Mouse (Mus musculus) neural tube, embryonic 12.5 days (tissue): ENCODE data around the gene Hmx1. TPM values are rescaled to one million over a fixed set of nuclear protein-coding genes. Genes with fewer than 3 reads are reported as not detected.

Source experiments
- ATAC-seq: fragments of 200-750 bp; cut with Nextera tagmentation; 2 replicates; pipeline ENCODE4 v1.8.0; 2017; ENCODE audit warnings: low read depth, mild to moderate bottlenecking, moderate TSS enrichment, moderate library complexity; ENCODE audit not compliant: low FRiP score
- H3K27ac ChIP-seq: fragments of 300-500 bp; sonication (generic); 2 replicates; pipeline ENCODE4 v1.5.1; 2016
- H3K27me3 ChIP-seq: fragments of 300-500 bp; sonication (generic); replicated peaks from 2 replicates; pipeline ENCODE4 v1.6.1; 2016; ENCODE audit warnings: mild to moderate bottlenecking
- H3K36me3 ChIP-seq: fragments of 300-500 bp; sonication (generic); 2 replicates; pipeline ENCODE4 v1.6.1; 2016; ENCODE audit warnings: mild to moderate bottlenecking
- H3K4me1 ChIP-seq: fragments of 300-500 bp; sonication (generic); 2 replicates; pipeline ENCODE4 v1.6.1; 2016
- H3K4me2 ChIP-seq: fragments of 300-500 bp; sonication (generic); replicated peaks from 2 replicates; pipeline ENCODE4 v1.6.1; 2016; ENCODE audit warnings: mild to moderate bottlenecking
- H3K4me3 ChIP-seq: fragments of 300-500 bp; sonication (generic); 2 replicates; pipeline ENCODE4 v1.5.1; 2016
- H3K9ac ChIP-seq: fragments of 300-500 bp; sonication (generic); 2 replicates; pipeline ENCODE4 v1.6.1; 2016; ENCODE audit warnings: mild to moderate bottlenecking
- H3K9me3 ChIP-seq: fragments of 300-500 bp; sonication (generic); 2 replicates; pipeline ENCODE4 v1.6.1; 2016; ENCODE audit warnings: mild to moderate bottlenecking
- WGBS: fragments of 180-500 bp; shearing (Covaris S2); methylation state at CpG from one replicate; pipeline ENCODE4 v1.1.7; 2016; 5-methylcytosine and 5-hydroxymethylcytosine counted together
- polyA plus RNA-seq: library from polyadenylated mRNA; unstranded; fragments of >200 nt; fragmentation: Nextera tagmentation; extraction: Ambion mirVana; gene quantifications from 2 replicates; pipeline ENCODE4 v1.2.1, GENCODE M21; 2016

The Hmx1 gene
- polyA plus RNA-seq, 1 experiment from 2014 or later: 18.2 TPM

DNA sequence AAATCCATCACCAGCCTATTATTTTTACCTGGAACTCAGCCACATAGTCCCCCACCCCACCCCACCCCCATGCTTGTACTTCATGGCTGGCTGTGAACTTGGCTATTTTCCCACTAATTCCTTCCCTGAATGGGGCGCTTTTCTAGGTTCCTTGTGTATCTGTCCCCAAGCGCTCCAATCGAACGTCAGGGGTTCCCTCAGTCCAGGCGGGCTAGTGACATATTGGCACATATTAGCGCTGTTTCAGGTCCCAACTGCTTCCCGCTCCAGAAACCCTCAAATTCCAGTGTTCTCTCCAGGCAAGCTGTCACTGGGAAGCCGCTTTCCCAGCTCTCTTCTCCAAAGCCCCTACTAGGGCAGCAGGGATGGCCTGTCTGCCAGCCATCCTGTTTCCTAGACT, 12.3 kb downstream of the Hmx1 start:
- no peak overlapping the region for H3K4me3 ChIP-seq
- H3K9ac ChIP-seq: no peak overlapping the region
- 1% methylated on average over 8 of the region's 8 CpGs for WGBS
- H3K27ac ChIP-seq: no peak overlapping the region
- H3K4me1 ChIP-seq: peaks cover 10% of the 10 kb centered on the region
- H3K9me3 ChIP-seq: no peaks in the 10 kb centered on the region
- peaks cover 97% of the 10 kb centered on the region for H3K27me3 ChIP-seq
- H3K36me3 ChIP-seq: no peaks in the 10 kb centered on the region
- no peak for ATAC-seq
- no peak overlapping the region for H3K4me2 ChIP-seq

GRCm38 (mm10) chr5:35407411-35407930, 18.6 kb downstream of the Hmx1 start:
- Histone ChIP-seq H3K4me2 (no peak overlapping the region), H3K27ac (no peak overlapping the region), H3K9ac (no peak overlapping the region), H3K4me3 (no peak overlapping the region), H3K9me3 (no peaks in the 10 kb centered on the region), H3K4me1 (no peaks in the 10 kb centered on the region), H3K27me3 (peaks cover 57% of the 10 kb centered on the region), H3K36me3 (no peaks in the 10 kb centered on the region)
- ATAC-seq: no peak
- WGBS: 64% methylated on average over 9 of the region's 9 CpGs

- ATAC-seq: no peak
- H3K4me1 ChIP-seq: no peaks in the 10 kb centered on the region
- peaks cover 43% of the 10 kb centered on the region for H3K27me3 ChIP-seq
- no peaks in the 10 kb centered on the region for H3K9me3 ChIP-seq
- no peak overlapping the region for H3K4me3 ChIP-seq
- 62% methylated on average over 10 of the region's 10 CpGs for WGBS
- no peak overlapping the region for H3K4me2 ChIP-seq
- no peak overlapping the region for H3K27ac ChIP-seq
- no peaks in the 10 kb centered on the region for H3K36me3 ChIP-seq
- H3K9ac ChIP-seq: no peak overlapping the region
Observed at GRCm38 (mm10) chr5:35411028-35411427, 22.1 kb downstream of the Hmx1 start.

GRCm38 (mm10) chr5:35412833-35413232, 23.9 kb downstream of the Hmx1 start:
- Histone ChIP-seq H3K9me3 (no peaks in the 10 kb centered on the region), H3K4me2 (no peak overlapping the region), H3K27ac (no peak overlapping the region), H3K9ac (no peak overlapping the region), H3K36me3 (no peaks in the 10 kb centered on the region), H3K4me3 (no peak overlapping the region), H3K27me3 (peaks cover 36% of the 10 kb centered on the region), H3K4me1 (no peaks in the 10 kb centered on the region)
- 51% methylated on average over 12 of the region's 12 CpGs for WGBS
- ATAC-seq: no peak

DNA sequence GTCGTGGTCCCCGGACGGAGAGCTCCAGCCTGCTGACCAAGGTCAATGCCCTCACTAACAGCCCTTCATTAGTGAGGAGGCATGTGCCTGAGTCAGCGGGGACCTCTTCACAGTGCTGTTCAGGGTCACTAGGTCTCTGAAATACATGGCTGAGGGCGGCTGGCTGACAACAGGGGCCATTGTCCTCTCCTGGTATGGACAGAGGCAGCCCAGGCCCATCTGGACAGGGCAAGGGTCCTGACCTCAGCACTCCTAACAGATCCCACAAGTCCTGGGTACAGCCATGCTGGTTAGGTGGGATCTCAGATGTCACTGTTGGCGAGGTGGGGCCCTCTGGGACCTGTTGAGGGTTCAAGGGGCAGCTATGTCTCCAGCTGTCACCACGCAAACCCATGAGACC, 28.8 kb downstream of the Hmx1 start:
- Histone ChIP-seq H3K4me3 (no peak overlapping the region), H3K4me1 (no peaks in the 10 kb centered on the region), H3K36me3 (no peaks in the 10 kb centered on the region), H3K27ac (no peak overlapping the region), H3K9me3 (no peaks in the 10 kb centered on the region), H3K27me3 (peaks cover 35% of the 10 kb centered on the region), H3K4me2 (no peak overlapping the region), H3K9ac (no peak overlapping the region)
- ATAC-seq: no peak
- 28% methylated on average over 7 of the region's 7 CpGs for WGBS

GRCm38 (mm10) chr5:35421622-35422021, 32.7 kb downstream of the Hmx1 start:
- H3K36me3 ChIP-seq: no peaks in the 10 kb centered on the region
- H3K4me1 ChIP-seq: peaks cover 9% of the 10 kb centered on the region; the same call in 1 of the 2 replicates
- no peak overlapping the region for H3K4me2 ChIP-seq
- no peak for ATAC-seq
- no peaks in the 10 kb centered on the region for H3K9me3 ChIP-seq
- H3K9ac ChIP-seq: no peak overlapping the region
- peaks cover 16% of the 10 kb centered on the region; the same call in 1 of the 2 replicates for H3K27me3 ChIP-seq
- H3K27ac ChIP-seq: no peak overlapping the region
- WGBS: 77% methylated on average over 4 of the region's 4 CpGs
- no peak overlapping the region for H3K4me3 ChIP-seq

DNA sequence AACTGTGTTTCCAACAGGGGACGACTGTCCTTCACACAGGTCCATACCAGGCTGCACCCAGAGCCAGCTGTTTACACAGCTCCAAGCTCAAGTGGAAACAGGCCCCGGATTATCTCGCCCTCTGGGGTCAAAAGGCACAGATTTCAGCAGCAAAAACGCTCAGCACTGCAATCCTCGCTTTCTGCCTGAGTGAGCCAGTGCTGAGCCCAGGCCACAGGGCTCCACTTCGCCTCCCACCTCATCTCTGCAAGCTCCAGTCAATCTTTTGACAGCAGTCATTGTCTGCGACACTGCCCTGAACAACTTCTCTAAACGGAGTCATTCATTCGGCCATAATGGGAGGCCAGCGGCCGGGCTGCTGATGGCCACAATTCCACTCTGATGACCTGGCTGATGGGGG, 36.3 kb downstream of the Hmx1 start:
- H3K4me3 ChIP-seq: no peak overlapping the region
- H3K27ac ChIP-seq: no peak overlapping the region
- H3K27me3 ChIP-seq: 0 out of 2 replicates have a peak, but pooled peaks cover 8% of the 10 kb centered on the region
- H3K4me1 ChIP-seq: peaks cover 9% of the 10 kb centered on the region; the same call in 1 of the 2 replicates
- H3K9me3 ChIP-seq: no peaks in the 10 kb centered on the region
- H3K36me3 ChIP-seq: no peaks in the 10 kb centered on the region
- WGBS: 5% methylated on average over 11 of the region's 11 CpGs
- ATAC-seq: no peak
- no peak overlapping the region for H3K4me2 ChIP-seq
- no peak overlapping the region for H3K9ac ChIP-seq

DNA sequence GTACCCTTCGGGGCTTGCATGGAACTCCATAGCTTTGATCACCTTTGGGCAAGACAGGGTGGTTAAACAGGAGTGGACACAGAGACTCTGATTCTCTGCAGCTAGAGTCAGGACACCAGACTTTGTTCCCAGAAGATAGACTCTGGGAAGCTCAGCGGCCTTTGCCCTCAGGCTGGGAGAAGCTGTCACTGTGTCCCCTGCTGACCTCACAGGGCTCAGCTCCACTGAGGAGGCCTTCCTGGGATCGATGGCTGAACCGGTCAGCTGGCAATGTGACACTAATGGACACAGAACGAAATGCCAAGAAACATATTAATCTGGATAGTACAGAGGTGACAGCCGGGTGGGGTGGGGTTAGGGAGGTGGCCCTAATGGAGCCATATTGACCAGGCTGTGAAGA, 39.0 kb downstream of the Hmx1 start:
- no peak for ATAC-seq
- Histone ChIP-seq H3K36me3 (no peaks in the 10 kb centered on the region), H3K9me3 (no peaks in the 10 kb centered on the region), H3K4me3 (no peak overlapping the region), H3K4me1 (peaks cover 15% of the 10 kb centered on the region; the same call in 1 of the 2 replicates), H3K9ac (no peak overlapping the region), H3K27ac (no peak overlapping the region), H3K27me3 (peaks cover 14% of the 10 kb centered on the region; the same call in 1 of the 2 replicates), H3K4me2 (no peak overlapping the region)
- 75% methylated on average over 6 of the region's 6 CpGs for WGBS

GRCm38 (mm10) chr5:35428421-35428820, 39.5 kb downstream of the Hmx1 start:
- ATAC-seq: no peak
- Histone ChIP-seq H3K27me3 (peaks cover 14% of the 10 kb centered on the region; the same call in 1 of the 2 replicates), H3K4me2 (no peak overlapping the region), H3K4me1 (peaks cover 15% of the 10 kb centered on the region; the same call in 1 of the 2 replicates), H3K27ac (no peak overlapping the region), H3K9ac (no peak overlapping the region), H3K9me3 (no peaks in the 10 kb centered on the region), H3K36me3 (no peaks in the 10 kb centered on the region), H3K4me3 (no peak overlapping the region)
- WGBS: 87% methylated on average over 6 of the region's 6 CpGs

DNA sequence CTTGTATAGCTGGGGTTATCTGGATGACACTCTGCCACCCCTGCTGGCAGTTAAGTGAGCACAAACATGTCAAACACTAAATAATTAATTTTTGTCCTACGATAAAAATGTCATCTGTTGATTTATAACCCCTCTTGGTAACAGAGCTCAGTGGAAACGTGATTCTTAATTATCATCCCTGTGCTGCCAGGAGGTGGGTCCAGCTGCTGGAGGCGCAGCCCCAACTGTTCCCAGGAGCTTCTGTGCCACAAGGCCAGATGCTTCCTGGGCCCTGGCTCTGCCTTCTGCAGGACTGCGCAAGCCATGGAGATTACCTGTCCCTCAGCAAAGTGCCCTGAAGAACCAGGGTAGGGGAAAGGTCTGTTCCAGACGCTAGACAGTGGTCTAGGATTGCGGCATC, 43.2 kb downstream of the Hmx1 start:
- Histone ChIP-seq H3K27me3 (peaks cover 14% of the 10 kb centered on the region; the same call in 1 of the 2 replicates), H3K27ac (no peak overlapping the region), H3K9ac (no peak overlapping the region), H3K4me3 (no peak overlapping the region), H3K36me3 (no peaks in the 10 kb centered on the region), H3K4me2 (no peak overlapping the region), H3K4me1 (peaks cover 5% of the 10 kb centered on the region; the same call in 1 of the 2 replicates), H3K9me3 (no peaks in the 10 kb centered on the region)
- 60% methylated on average over 6 of the region's 6 CpGs for WGBS
- peak; percentile 66; the same call in 1 of the 2 replicates for ATAC-seq

- Histone ChIP-seq H3K9ac (no peak overlapping the region), H3K4me3 (no peak overlapping the region), H3K27me3 (peaks cover 9% of the 10 kb centered on the region; the same call in 1 of the 2 replicates), H3K36me3 (no peaks in the 10 kb centered on the region), H3K4me2 (no peak overlapping the region), H3K9me3 (0 out of 2 replicates have a peak, but pooled peaks cover 5% of the 10 kb centered on the region), H3K27ac (no peak overlapping the region), H3K4me1 (peaks cover 5% of the 10 kb centered on the region; the same call in 1 of the 2 replicates)
- whole genome bisulfite sequencing: 41% methylated on average over 5 of the region's 5 CpGs
- no peak for ATAC-seq
Observed at GRCm38 (mm10) chr5:35434038-35434437, 45.1 kb downstream of the Hmx1 start.

- WGBS: 58% methylated on average over 6 of the region's 6 CpGs
- Histone ChIP-seq H3K27ac (no peak overlapping the region), H3K36me3 (no peaks in the 10 kb centered on the region), H3K9me3 (0 out of 2 replicates have a peak, but pooled peaks cover 5% of the 10 kb centered on the region), H3K27me3 (peaks cover 9% of the 10 kb centered on the region; the same call in 1 of the 2 replicates), H3K4me2 (no peak overlapping the region), H3K4me3 (no peak overlapping the region), H3K4me1 (peaks cover 5% of the 10 kb centered on the region; the same call in 1 of the 2 replicates), H3K9ac (no peak overlapping the region)
- no peak for ATAC-seq
Observed at GRCm38 (mm10) chr5:35434703-35435102, 45.8 kb downstream of the Hmx1 start.

DNA sequence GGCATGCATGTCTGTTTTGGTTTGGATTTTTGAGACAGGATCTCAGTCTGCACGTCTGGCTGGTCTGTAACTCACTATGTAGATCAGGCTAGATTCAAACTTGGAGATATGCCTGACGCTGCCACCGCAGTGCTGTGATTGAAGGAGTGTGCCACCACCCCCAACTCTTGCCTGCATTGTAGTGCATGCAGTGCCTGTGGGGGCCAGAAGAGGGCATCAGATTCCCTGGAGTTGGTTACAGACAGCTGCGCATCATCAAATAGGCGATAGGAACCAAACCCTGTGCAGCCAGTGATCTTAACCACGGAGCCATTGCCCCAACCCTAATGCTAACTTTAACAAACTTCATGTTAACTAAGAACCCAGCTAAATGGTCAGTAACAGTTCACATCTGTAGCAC, 49.9 kb downstream of the Hmx1 start:
- no peak for ATAC-seq
- H3K4me2 ChIP-seq: no peak overlapping the region
- WGBS: 80% methylated on average over 6 of the region's 6 CpGs
- H3K4me1 ChIP-seq: no peaks in the 10 kb centered on the region
- 0 out of 2 replicates have a peak, but pooled peaks cover 5% of the 10 kb centered on the region for H3K9me3 ChIP-seq
- H3K4me3 ChIP-seq: no peak overlapping the region
- H3K27ac ChIP-seq: no peak overlapping the region
- no peaks in the 10 kb centered on the region for H3K27me3 ChIP-seq
- no peak overlapping the region for H3K9ac ChIP-seq
- no peaks in the 10 kb centered on the region for H3K36me3 ChIP-seq
